Mouse (Mus musculus) midbrain, embryonic 15.5 days (tissue): ENCODE measurements around the gene Best1. TPM values are rescaled to one million over a fixed set of nuclear protein-coding genes. Genes with fewer than 3 reads are reported as not detected.

Experiments used
- ATAC-seq: fragments of 200-750 bp; cut with Nextera tagmentation; replicated peaks from 2 replicates; pipeline ENCODE4 v1.8.0; 2017; ENCODE audit warnings: moderate TSS enrichment
- H3K27ac ChIP-seq: fragments of 300-500 bp; sonication (generic); 2 replicates; pipeline ENCODE4 v1.5.1; 2015; ENCODE audit warnings: mild to moderate bottlenecking, inconsistent platforms
- H3K27me3 ChIP-seq: fragments of 300-500 bp; sonication (generic); replicated peaks from 2 replicates; pipeline ENCODE4 v1.6.1; 2015; ENCODE audit warnings: inconsistent platforms
- H3K36me3 ChIP-seq: fragments of 300-500 bp; sonication (generic); replicated peaks from 2 replicates; pipeline ENCODE4 v1.6.1; 2015; ENCODE audit warnings: inconsistent platforms
- H3K4me1 ChIP-seq: fragments of 300-500 bp; sonication (generic); 2 replicates; pipeline ENCODE4 v1.6.1; 2015; ENCODE audit warnings: inconsistent platforms
- H3K4me2 ChIP-seq: fragments of 300-500 bp; sonication (generic); 2 replicates; pipeline ENCODE4 v1.6.1; 2015; ENCODE audit warnings: inconsistent platforms, mild to moderate bottlenecking, moderate library complexity
- H3K4me3 ChIP-seq: fragments of 300-500 bp; sonication (generic); 2 replicates; pipeline ENCODE4 v1.5.1; 2015; ENCODE audit warnings: mild to moderate bottlenecking, inconsistent platforms
- H3K9ac ChIP-seq: fragments of 300-500 bp; sonication (generic); 2 replicates; pipeline ENCODE4 v1.6.1; 2015; ENCODE audit warnings: mild to moderate bottlenecking, inconsistent platforms
- H3K9me3 ChIP-seq: fragments of 300-500 bp; sonication (generic); 2 replicates; pipeline ENCODE4 v1.6.1; 2016; ENCODE audit warnings: inconsistent platforms
- WGBS: fragments of 180-500 bp; shearing (Covaris S2); methylation state at CpG from one replicate; pipeline ENCODE4 v1.1.7; 2015; ENCODE audit warnings: mixed read lengths; 5-methylcytosine and 5-hydroxymethylcytosine counted together
- polyA plus RNA-seq: library from polyadenylated mRNA; unstranded; fragments of >200 nt; fragmentation: Nextera tagmentation; extraction: Ambion mirVana; gene quantifications from 2 replicates; pipeline ENCODE4 v1.2.1, GENCODE M21; 2015

Best1 gene
- 1.7 and 3.2 TPM in 2 replicates for polyA plus RNA-seq

GRCm38 (mm10) chr19:10001206-10001969 is at the start of gene Best1, which contains the start of gene Rab3il1:
Gene Best1, minus strand, starts transcription at chr19:10001633.
Gene Rab3il1, plus strand, starts transcription at chr19:10001669.
- H3K9me3 ChIP-seq, result no peaks in the 10 kb centered on the region
- no peak for ATAC-seq
- H3K4me3 ChIP-seq, result no peak within 1 kb of the TSS
- H3K4me2 ChIP-seq, result no peak within 1 kb of the TSS
- H3K4me1 ChIP-seq, result no peaks in the 10 kb centered on the region
- H3K36me3 ChIP-seq, result no peaks in the 10 kb centered on the region
- no peaks in the 10 kb centered on the region for H3K27me3 ChIP-seq
- 75% methylated on average over 7 of the region's 7 CpGs for WGBS
- no peak within 1 kb of the TSS for H3K9ac ChIP-seq
- no peak within 1 kb of the TSS for H3K27ac ChIP-seq

GRCm38 (mm10) chr19:10050438-10050837 is 49.0 kb upstream of the Best1 start:
- Histone ChIP-seq H3K4me1 (no peaks in the 10 kb centered on the region), H3K9me3 (no peaks in the 10 kb centered on the region), H3K27ac (no peak overlapping the region), H3K4me3 (no peak overlapping the region), H3K27me3 (no peaks in the 10 kb centered on the region), H3K4me2 (no peak overlapping the region), H3K9ac (no peak overlapping the region), H3K36me3 (no peaks in the 10 kb centered on the region; the same call in 1 of the 2 replicates)
- WGBS, result 95% methylated on average over 2 of the region's 2 CpGs
- ATAC-seq, result no peak

- Histone ChIP-seq H3K27ac (no peak overlapping the region), H3K27me3 (no peaks in the 10 kb centered on the region), H3K4me3 (no peak overlapping the region), H3K4me1 (no peaks in the 10 kb centered on the region), H3K9me3 (no peaks in the 10 kb centered on the region), H3K36me3 (no peaks in the 10 kb centered on the region; the same call in 1 of the 2 replicates), H3K4me2 (no peak overlapping the region), H3K9ac (no peak overlapping the region)
- no peak for ATAC-seq
Measured at GRCm38 (mm10) chr19:10049533-10049932, 48.1 kb upstream of the Best1 start.

GRCm38 (mm10) chr19:10046983-10047382 is 45.5 kb upstream of the Best1 start:
- no peak for ATAC-seq
- Histone ChIP-seq H3K27ac (no peak overlapping the region), H3K4me2 (no peak overlapping the region), H3K9ac (no peak overlapping the region), H3K27me3 (no peaks in the 10 kb centered on the region), H3K4me3 (no peak overlapping the region), H3K36me3 (no peaks in the 10 kb centered on the region), H3K9me3 (no peaks in the 10 kb centered on the region), H3K4me1 (peaks cover 18% of the 10 kb centered on the region)
- 64% methylated on average over 3 of the region's 3 CpGs for WGBS

GRCm38 (mm10) chr19:10046346-10046745 is 44.9 kb upstream of the Best1 start:
- Histone ChIP-seq H3K27me3 (no peaks in the 10 kb centered on the region), H3K4me3 (no peak overlapping the region), H3K27ac (no peak overlapping the region), H3K9ac (no peak overlapping the region), H3K4me1 (peaks cover 20% of the 10 kb centered on the region), H3K4me2 (no peak overlapping the region), H3K9me3 (no peaks in the 10 kb centered on the region), H3K36me3 (no peaks in the 10 kb centered on the region)
- ATAC-seq, result no peak
- WGBS, result 72% methylated on average over 4 of the region's 4 CpGs

GRCm38 (mm10) chr19:10045707-10046106 is 44.3 kb upstream of the Best1 start:
- Histone ChIP-seq H3K4me1 (peaks cover 26% of the 10 kb centered on the region), H3K36me3 (no peaks in the 10 kb centered on the region), H3K9me3 (no peaks in the 10 kb centered on the region), H3K4me3 (no peak overlapping the region), H3K9ac (no peak overlapping the region), H3K27me3 (no peaks in the 10 kb centered on the region), H3K4me2 (no peak overlapping the region), H3K27ac (no peak overlapping the region)
- ATAC-seq, result no peak
- 83% methylated on average over 2 of the region's 2 CpGs for WGBS

- no peak overlapping the region for H3K27ac ChIP-seq
- H3K4me2 ChIP-seq, result no peak overlapping the region; the same call in 1 of the 2 replicates
- no peak overlapping the region for H3K4me3 ChIP-seq
- H3K27me3 ChIP-seq, result no peaks in the 10 kb centered on the region
- H3K9ac ChIP-seq, result no peak overlapping the region
- no peaks in the 10 kb centered on the region for H3K36me3 ChIP-seq
- H3K4me1 ChIP-seq, result peaks cover 26% of the 10 kb centered on the region
- no peak for ATAC-seq
- no peaks in the 10 kb centered on the region for H3K9me3 ChIP-seq
Measured at GRCm38 (mm10) chr19:10043643-10044042, 42.2 kb upstream of the Best1 start.

GRCm38 (mm10) chr19:10042816-10043215 is 41.4 kb upstream of the Best1 start:
- H3K36me3 ChIP-seq, result no peaks in the 10 kb centered on the region
- H3K9ac ChIP-seq, result no peak overlapping the region
- WGBS, result 91% methylated on average over 4 of the region's 4 CpGs

GRCm38 (mm10) chr19:10042232-10042631 is 40.8 kb upstream of the Best1 start:
- H3K9ac ChIP-seq, result peak overlapping the region; percentile 76
- H3K27ac ChIP-seq, result no peak overlapping the region
- no peaks in the 10 kb centered on the region for H3K9me3 ChIP-seq
- H3K27me3 ChIP-seq, result no peaks in the 10 kb centered on the region
- peak; percentile 39 for ATAC-seq
- H3K4me2 ChIP-seq, result peak overlapping the region; percentile 92
- peaks cover 26% of the 10 kb centered on the region for H3K4me1 ChIP-seq
- no peaks in the 10 kb centered on the region for H3K36me3 ChIP-seq
- H3K4me3 ChIP-seq, result peak overlapping the region; percentile 82
- WGBS, result 51% methylated on average over 6 of the region's 6 CpGs

More at GRCm38 (mm10) chr19:10042816-10043215, 41.4 kb upstream of the Best1 start:
- Histone ChIP-seq H3K27me3 (no peaks in the 10 kb centered on the region), H3K9me3 (no peaks in the 10 kb centered on the region), H3K4me3 (peak overlapping the region; percentile 82), H3K27ac (no peak overlapping the region), H3K4me2 (peak overlapping the region; percentile 92), H3K4me1 (peaks cover 26% of the 10 kb centered on the region)
- no peak for ATAC-seq

GRCm38 (mm10) chr19:10041388-10042148 is 40.1 kb upstream of the Best1 start, which contains the start of gene Fads3:
Gene Fads3, plus strand, starts transcription at chr19:10041569.
- Histone ChIP-seq H3K4me3 (peak within 1 kb of the TSS; percentile 82), H3K9me3 (no peaks in the 10 kb centered on the region), H3K4me2 (peak within 1 kb of the TSS; percentile 92), H3K27ac (peak within 1 kb of the TSS; percentile 69), H3K27me3 (no peaks in the 10 kb centered on the region), H3K9ac (peak within 1 kb of the TSS; percentile 76), H3K4me1 (peaks cover 26% of the 10 kb centered on the region), H3K36me3 (no peaks in the 10 kb centered on the region)
- peak; percentile 89 for ATAC-seq
- WGBS, result under 1% methylated on average over 65 of the region's 69 CpGs

GRCm38 (mm10) chr19:10040866-10041387 is 39.5 kb upstream of the Best1 start:
- H3K4me2 ChIP-seq, result peak overlapping the region; percentile 92
- H3K27ac ChIP-seq, result peak overlapping the region; percentile 69; the same call in 1 of the 2 replicates
- H3K4me1 ChIP-seq, result peaks cover 26% of the 10 kb centered on the region
- no peaks in the 10 kb centered on the region for H3K27me3 ChIP-seq
- peak; percentile 45 for ATAC-seq
- no peaks in the 10 kb centered on the region for H3K9me3 ChIP-seq
- peak overlapping the region; percentile 82 for H3K4me3 ChIP-seq
- peak overlapping the region; percentile 76 for H3K9ac ChIP-seq
- no peaks in the 10 kb centered on the region for H3K36me3 ChIP-seq
- WGBS, result 4% methylated on average over 20 of the region's 20 CpGs

GRCm38 (mm10) chr19:10039615-10040014 is 38.2 kb upstream of the Best1 start:
- no peak overlapping the region for H3K4me3 ChIP-seq
- H3K9ac ChIP-seq, result no peak overlapping the region
- ATAC-seq, result no peak
- no peaks in the 10 kb centered on the region for H3K36me3 ChIP-seq
- WGBS, result 94% methylated on average over 2 of the region's 2 CpGs
- H3K4me2 ChIP-seq, result no peak overlapping the region
- H3K9me3 ChIP-seq, result no peaks in the 10 kb centered on the region
- H3K27me3 ChIP-seq, result no peaks in the 10 kb centered on the region
- peaks cover 26% of the 10 kb centered on the region for H3K4me1 ChIP-seq
- no peak overlapping the region for H3K27ac ChIP-seq
